Comparison of ENCODE assay signal across 12 mouse cellular contexts in genomic region chr15:80314731-80315130, GRCm38 (mm10). TPM values are rescaled to one million over a fixed set of nuclear protein-coding genes. Genes with fewer than 3 reads are reported as not detected.
DNase-seq lines count a peak whose midpoint lies in the region; ATAC-seq lines count a peak whose summit lies in the region.
"Had no signal": no experiment of that assay in that cellular context is flagged by ENCODE, and none has a peak within 500 bp of the region (broad histone marks: within the 10 kb centered on the region; RNA-seq: fewer than 3 reads in every experiment).

No protein-coding gene starts in this region.

- peak; percentile 62 for ATAC-seq in forebrain, embryonic 13.5 days
- peak; percentile 50; the same call in 1 of the 2 replicates for ATAC-seq in neural tube, embryonic 15.5 days (ENCODE audit: low FRiP score)
- ATAC-seq in intestine, embryonic 16.5 days: no peak
- ATAC-seq in kidney, embryonic 14.5 days (ENCODE audit: low FRiP score, low TSS enrichment): no peak
- ATAC-seq: liver, postnatal 0 days had no signal

- DNase-seq in right cerebral cortex, postnatal 10 days (ENCODE audit: low spot score in 2 of 2): peak; percentile 70 to 72
- no peak for DNase-seq in right cerebral cortex, postnatal 25 days
- no peak for DNase-seq in limb, embryonic 10.5 days (ENCODE audit: low spot score)
- no peak for DNase-seq in adrenal gland, adult 18-20 months (ENCODE audit: low spot score in 2 of 2)
- DNase-seq: liver, postnatal 0 days had no signal

- H3K36me3 ChIP-seq in forebrain, embryonic 13.5 days (ENCODE audit: poor library complexity, severe bottlenecking): no peaks in the 10 kb centered on the region
- H3K36me3 ChIP-seq in limb, embryonic 10.5 days: no peaks in the 10 kb centered on the region
- no peaks in the 10 kb centered on the region for H3K36me3 ChIP-seq in neural tube, embryonic 15.5 days
- no peaks in the 10 kb centered on the region for H3K36me3 ChIP-seq in intestine, embryonic 16.5 days (ENCODE audit: control insufficient read depth, insufficient read depth, low read length)
- no peaks in the 10 kb centered on the region for H3K36me3 ChIP-seq in kidney, embryonic 14.5 days (ENCODE audit: control insufficient read depth, insufficient read depth, low read length)
- H3K36me3 ChIP-seq: embryonic facial prominence, embryonic 13.5 days had no signal

- 4% methylated on average over 7 of the region's 7 CpGs for WGBS in forebrain, embryonic 13.5 days
- 46% methylated on average over 7 of the region's 7 CpGs for WGBS in limb, embryonic 10.5 days
- WGBS in neural tube, embryonic 15.5 days: 22% methylated on average over 7 of the region's 7 CpGs
- 21% methylated on average over 7 of the region's 7 CpGs for WGBS in intestine, embryonic 16.5 days
- WGBS in kidney, embryonic 14.5 days: 21% methylated on average over 7 of the region's 7 CpGs

- no peaks in the 10 kb centered on the region for H3K9me3 ChIP-seq in forebrain, embryonic 13.5 days (replicated peaks)
- H3K9me3 ChIP-seq in limb, embryonic 10.5 days (replicated peaks): no peaks in the 10 kb centered on the region
- no peaks in the 10 kb centered on the region for H3K9me3 ChIP-seq in neural tube, embryonic 15.5 days (replicated peaks)
- no peaks in the 10 kb centered on the region for H3K9me3 ChIP-seq in intestine, embryonic 16.5 days (ENCODE audit: control insufficient read depth, low read length)
- H3K9me3 ChIP-seq in kidney, embryonic 14.5 days (ENCODE audit: control insufficient read depth, low read length): no peaks in the 10 kb centered on the region
- H3K9me3 ChIP-seq: embryonic facial prominence, embryonic 13.5 days had no signal

- peaks cover 30% of the 10 kb centered on the region for H3K4me1 ChIP-seq in forebrain, embryonic 13.5 days
- peaks cover 40% of the 10 kb centered on the region for H3K4me1 ChIP-seq in limb, embryonic 10.5 days
- peaks cover 16% of the 10 kb centered on the region for H3K4me1 ChIP-seq in neural tube, embryonic 15.5 days
- no peaks in the 10 kb centered on the region for H3K4me1 ChIP-seq in intestine, embryonic 16.5 days (ENCODE audit: control insufficient read depth, insufficient read depth, low read length)
- H3K4me1 ChIP-seq in kidney, embryonic 14.5 days (ENCODE audit: control insufficient read depth, insufficient read depth, low read length): peaks cover 6% of the 10 kb centered on the region; the same call in 1 of the 2 replicates

- no peak overlapping the region for H3K9ac ChIP-seq in forebrain, embryonic 13.5 days
- no peak overlapping the region for H3K9ac ChIP-seq in neural tube, embryonic 15.5 days (replicated peaks)
- no peak overlapping the region for H3K9ac ChIP-seq in intestine, embryonic 16.5 days (ENCODE audit: low read depth, low read length)
- H3K9ac ChIP-seq in kidney, embryonic 14.5 days (ENCODE audit: low read depth, low read length): no peak overlapping the region
- H3K9ac ChIP-seq: embryonic facial prominence, embryonic 13.5 days; liver, postnatal 0 days had no signal

- no peak overlapping the region for H3K4me3 ChIP-seq in forebrain, embryonic 13.5 days
- H3K4me3 ChIP-seq in limb, embryonic 10.5 days: no peak overlapping the region
- H3K4me3 ChIP-seq in neural tube, embryonic 15.5 days (replicated peaks): no peak overlapping the region
- no peak overlapping the region for H3K4me3 ChIP-seq in intestine, embryonic 16.5 days (ENCODE audit: low read length)
- no peak overlapping the region for H3K4me3 ChIP-seq in kidney, embryonic 14.5 days (ENCODE audit: low read length)
- H3K4me3 ChIP-seq: embryonic facial prominence, embryonic 13.5 days had no signal

- H3K4me2 ChIP-seq in forebrain, embryonic 13.5 days: no peak overlapping the region
- H3K4me2 ChIP-seq in neural tube, embryonic 15.5 days: no peak overlapping the region
- no peak overlapping the region for H3K4me2 ChIP-seq in intestine, embryonic 16.5 days (ENCODE audit: low read depth, low read length)
- H3K4me2 ChIP-seq in kidney, embryonic 14.5 days (replicated peaks; ENCODE audit: low read depth, low read length): no peak overlapping the region
- H3K4me2 ChIP-seq: embryonic facial prominence, embryonic 13.5 days had no signal

- H3K27ac ChIP-seq in forebrain, embryonic 13.5 days: no peak overlapping the region
- peak overlapping the region; percentile 26; the same call in 1 of the 2 replicates for H3K27ac ChIP-seq in limb, embryonic 10.5 days
- no peak overlapping the region for H3K27ac ChIP-seq in neural tube, embryonic 15.5 days (replicated peaks)
- no peak overlapping the region for H3K27ac ChIP-seq in intestine, embryonic 16.5 days (ENCODE audit: low read length)
- H3K27ac ChIP-seq in kidney, embryonic 14.5 days (ENCODE audit: low read depth, low read length): no peak overlapping the region
- H3K27ac ChIP-seq: embryonic facial prominence, embryonic 13.5 days; kidney, postnatal 0 days had no signal

- H3K27me3 ChIP-seq in forebrain, embryonic 13.5 days: no peaks in the 10 kb centered on the region
- H3K27me3 ChIP-seq in limb, embryonic 10.5 days (ENCODE audit: low read depth, poor library complexity, severe bottlenecking): no peaks in the 10 kb centered on the region
- no peaks in the 10 kb centered on the region for H3K27me3 ChIP-seq in neural tube, embryonic 15.5 days (replicated peaks)
- no peaks in the 10 kb centered on the region for H3K27me3 ChIP-seq in intestine, embryonic 16.5 days (replicated peaks; ENCODE audit: control insufficient read depth, insufficient read depth, low read length)
- H3K27me3 ChIP-seq in kidney, embryonic 14.5 days (ENCODE audit: control insufficient read depth, insufficient read depth, low read length): no peaks in the 10 kb centered on the region
- H3K27me3 ChIP-seq: embryonic facial prominence, embryonic 13.5 days had no signal

RNA-seq across cellular contexts. Expression of gene Cacna1i, which starts 27.7 kb away (rescaled TPM):
- 0.25 and 0.39 TPM in 2 replicates for polyA plus RNA-seq in forebrain, embryonic 13.5 days (2015; fragmentation: Nextera tagmentation; extraction: Ambion mirVana)
- 0.06 and 0.08 TPM in 2 replicates for polyA plus RNA-seq in limb, embryonic 10.5 days (2016; fragmentation: Nextera tagmentation; extraction: Ambion mirVana)
- polyA plus RNA-seq in neural tube, embryonic 15.5 days (2015; fragmentation: Nextera tagmentation; extraction: Ambion mirVana): 0.79 and 0.88 TPM in 2 replicates
- polyA plus RNA-seq in intestine, embryonic 16.5 days (2015; fragmentation: Nextera tagmentation; extraction: Ambion mirVana): 0.05 TPM in 1 of 2 replicates, not detected in the other
- under 1 TPM; 0.29 to 0.40 TPM for total RNA-seq in adrenal gland, adult 18-20 months (2021)
- 0.09 TPM in 1 of 2 replicates, not detected in the other for polyA plus RNA-seq in kidney, embryonic 14.5 days (2014; fragmentation: Nextera tagmentation; extraction: Ambion mirVana)
- polyA plus RNA-seq: embryonic facial prominence, embryonic 13.5 days; heart, embryonic 16.5 days; kidney, postnatal 0 days; liver, postnatal 0 days had no signal

RNA-seq across cellular contexts. Expression of gene Rps19bp1, which starts 50.6 kb away (rescaled TPM):
- 62.0 and 63.8 TPM in 2 replicates for polyA plus RNA-seq in forebrain, embryonic 13.5 days (2015; fragmentation: Nextera tagmentation; extraction: Ambion mirVana)
- polyA plus RNA-seq in limb, embryonic 10.5 days (2016; fragmentation: Nextera tagmentation; extraction: Ambion mirVana): 70.0 and 75.5 TPM in 2 replicates
- polyA plus RNA-seq in neural tube, embryonic 15.5 days (2015; fragmentation: Nextera tagmentation; extraction: Ambion mirVana): 72.6 and 83.9 TPM in 2 replicates
- polyA plus RNA-seq in intestine, embryonic 16.5 days (2015; fragmentation: Nextera tagmentation; extraction: Ambion mirVana): 43.0 and 47.8 TPM in 2 replicates
- 10 to 100 TPM; 42.6 to 48.1 TPM for total RNA-seq in adrenal gland, adult 18-20 months (2021)
- polyA plus RNA-seq in kidney, embryonic 14.5 days (2014; fragmentation: Nextera tagmentation; extraction: Ambion mirVana): 66.3 and 79.1 TPM in 2 replicates

RNA-seq across cellular contexts. Expression of gene Atf4, which starts 59.7 kb away (rescaled TPM):
- polyA plus RNA-seq in forebrain, embryonic 13.5 days (2015; fragmentation: Nextera tagmentation; extraction: Ambion mirVana): 129 and 138 TPM in 2 replicates
- 113 TPM in 2 replicates for polyA plus RNA-seq in limb, embryonic 10.5 days (2016; fragmentation: Nextera tagmentation; extraction: Ambion mirVana)
- 106 and 113 TPM in 2 replicates for polyA plus RNA-seq in neural tube, embryonic 15.5 days (2015; fragmentation: Nextera tagmentation; extraction: Ambion mirVana)
- polyA plus RNA-seq in intestine, embryonic 16.5 days (2015; fragmentation: Nextera tagmentation; extraction: Ambion mirVana): 141 and 160 TPM in 2 replicates
- total RNA-seq in adrenal gland, adult 18-20 months (2021): 100 to 1,000 TPM; 237 to 275 TPM
- 131 and 145 TPM in 2 replicates for polyA plus RNA-seq in kidney, embryonic 14.5 days (2014; fragmentation: Nextera tagmentation; extraction: Ambion mirVana)

Comparison
In these comparisons a context has a peak if more than half of its experiments do, and no peak if none do; other contexts are left out.
1. DNase-seq: peak in right cerebral cortex, postnatal 10 days (2 of 2); none in right cerebral cortex, postnatal 25 days (single experiment), limb, embryonic 10.5 days (single experiment) and adrenal gland, adult 18-20 months (0 of 2).
2. ATAC-seq: peak in forebrain, embryonic 13.5 days (single experiment) and neural tube, embryonic 15.5 days (single experiment); none in intestine, embryonic 16.5 days (single experiment) and kidney, embryonic 14.5 days (single experiment).